Mouse (Mus musculus) ovary, postnatal 14 days (tissue): ENCODE measurements around the gene Ssbp4.

Experiments
- DNase-seq: peaks from one replicate; pipeline ENCODE4 v3.0.0; 2022; ENCODE audit warnings: low spot score

The Ssbp4 gene

DNA sequence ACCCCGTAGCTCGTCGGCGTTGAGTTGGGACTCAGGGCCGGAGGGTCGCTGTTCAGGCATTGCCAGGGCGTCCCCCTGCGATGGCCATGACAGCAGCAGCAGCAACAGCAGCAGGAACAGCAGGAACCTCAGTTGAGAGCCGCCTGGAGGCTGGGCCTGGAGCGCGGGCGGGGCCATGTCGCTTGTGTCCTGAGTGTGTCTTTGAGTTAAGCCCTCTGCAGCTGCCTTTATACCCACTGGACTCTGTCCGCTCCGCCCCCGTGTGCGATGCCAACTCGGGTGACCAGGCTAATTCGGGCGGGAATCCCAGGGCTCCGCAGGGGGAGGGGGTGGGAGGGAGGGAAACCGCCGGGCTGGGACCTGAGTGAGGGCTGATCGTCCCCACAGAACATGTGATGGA, 22.8 kb upstream of the Ssbp4 start:
- DNase-seq: no peak

DNA sequence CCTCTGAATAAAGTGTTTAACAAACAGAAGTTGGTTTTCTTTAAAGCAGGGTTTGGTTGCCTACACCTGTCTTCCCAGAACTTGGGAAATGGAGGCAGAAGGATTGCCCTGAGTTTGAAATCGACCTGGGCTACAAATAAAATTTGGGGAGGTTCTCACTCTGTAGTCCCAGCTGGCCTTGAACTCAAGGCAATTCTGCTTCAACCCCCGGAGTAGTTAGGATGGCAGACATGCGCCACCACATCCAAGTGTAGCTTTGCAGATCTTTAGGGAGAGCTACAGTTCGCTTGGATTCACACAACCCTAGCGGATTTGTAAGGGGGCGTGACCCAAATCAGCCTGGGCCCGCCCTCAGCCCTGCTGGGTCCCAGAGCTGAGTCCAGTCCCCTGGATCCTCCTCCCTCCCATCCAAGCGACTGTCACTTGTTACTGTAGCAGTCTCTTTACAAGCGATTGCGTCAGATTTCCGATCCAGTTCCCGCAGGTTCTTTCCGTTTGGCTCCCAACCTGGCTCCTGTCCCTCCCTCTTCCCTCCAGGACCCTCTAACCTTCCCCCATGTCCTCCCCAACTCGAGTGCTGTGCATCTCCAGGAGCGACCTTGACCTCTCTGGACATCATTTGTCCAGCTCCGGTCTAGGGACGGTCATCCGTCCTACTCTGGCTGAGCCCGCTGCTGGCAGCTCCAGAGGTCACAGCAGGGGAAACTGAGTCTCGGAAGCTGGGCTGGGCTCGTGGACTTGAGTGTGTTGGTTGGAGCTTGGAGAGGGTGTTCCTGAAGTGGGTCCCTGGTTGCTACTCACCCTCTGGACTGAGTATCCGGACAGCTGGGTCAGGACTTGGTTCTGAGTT, 22.1 kb upstream of the Ssbp4 start:
- no peak for DNase-seq

- DNase-seq: peak; percentile 91
Observed at GRCm38 (mm10) chr8:70629574-70630531, 21.2 kb upstream of the Ssbp4 start.

DNA sequence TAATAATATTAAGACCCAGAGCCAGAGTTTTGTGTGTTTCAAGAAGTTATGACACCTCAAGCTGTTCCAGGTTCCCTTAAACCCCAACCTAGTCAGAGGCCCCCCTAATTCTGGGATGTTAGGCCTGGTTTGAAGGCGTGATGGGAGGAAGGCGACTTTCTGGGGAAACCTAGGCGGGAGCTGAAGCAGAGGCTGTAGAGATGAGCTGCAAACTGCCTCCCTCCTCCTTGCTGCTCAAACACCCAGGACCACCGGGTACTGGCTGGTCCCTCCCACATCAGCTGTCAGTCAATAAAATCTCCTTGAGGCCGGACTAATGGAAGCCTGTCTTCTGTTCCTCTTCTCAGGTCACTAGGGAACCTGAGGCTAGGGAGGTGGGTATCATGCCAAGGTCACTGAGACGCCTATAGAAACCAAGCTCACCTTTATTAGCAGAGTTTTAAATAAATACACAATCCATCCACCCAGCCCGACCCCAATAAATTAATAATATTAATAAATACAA, 20.4 kb upstream of the Ssbp4 start:
- no peak for DNase-seq

GRCm38 (mm10) chr8:70627041-70627440, 18.4 kb upstream of the Ssbp4 start:
- no peak for DNase-seq

GRCm38 (mm10) chr8:70625104-70625503, 16.4 kb upstream of the Ssbp4 start:
- DNase-seq: no peak

- DNase-seq: no peak
Observed at GRCm38 (mm10) chr8:70622220-70622619, 13.5 kb upstream of the Ssbp4 start.

DNA sequence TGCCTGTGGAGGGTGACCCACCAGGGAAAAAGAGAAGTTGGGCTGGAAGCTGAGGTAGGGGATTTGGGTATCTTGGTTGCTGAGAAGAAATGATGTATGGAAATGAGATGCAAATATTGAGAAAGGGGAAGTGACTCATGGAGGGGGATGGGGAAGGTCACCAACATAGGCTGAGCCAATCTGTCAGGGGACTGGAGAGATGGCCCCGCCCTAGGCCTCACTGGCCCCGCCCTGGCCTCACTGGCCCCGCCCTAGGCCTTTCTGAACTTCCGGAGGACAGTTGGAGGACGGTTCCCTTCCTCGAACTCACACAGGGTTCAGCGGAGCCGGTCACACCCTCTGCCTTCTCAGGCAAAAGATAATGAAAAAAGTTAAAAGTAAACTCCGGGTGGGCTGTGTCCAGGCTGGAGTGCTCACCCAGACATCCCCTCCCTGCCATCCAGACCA, 10.2 kb upstream of the Ssbp4 start:
- DNase-seq: no peak

- DNase-seq: no peak
Observed at GRCm38 (mm10) chr8:70617985-70618384, 9.3 kb upstream of the Ssbp4 start.

- DNase-seq: no peak
Observed at GRCm38 (mm10) chr8:70616645-70617044, 8.0 kb upstream of the Ssbp4 start.

DNA sequence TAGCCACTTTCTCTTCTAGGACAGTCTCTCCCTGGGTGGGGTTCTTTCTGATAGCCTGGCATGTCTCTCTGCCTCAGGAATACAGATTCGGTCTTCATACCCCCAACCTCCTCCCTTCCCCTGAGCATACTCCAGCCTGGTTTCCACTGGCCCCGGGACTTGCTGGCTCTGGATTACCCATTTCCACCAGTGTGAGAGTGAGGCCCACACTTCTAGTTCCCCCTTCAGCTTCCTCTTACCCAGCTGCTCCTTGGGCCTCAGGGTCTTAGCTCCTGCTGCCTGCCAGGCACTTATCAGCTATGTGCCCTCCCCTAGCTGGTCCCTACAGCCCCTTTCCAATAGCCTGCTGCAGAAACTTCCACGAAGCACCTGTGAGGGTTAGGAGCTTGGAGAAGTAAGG, 7.2 kb upstream of the Ssbp4 start, which contains the start of gene Lrrc25:
Lrrc25 (plus strand) TSS at position 262 of the 400 bp plus-strand sequence.
- DNase-seq: no peak

DNA sequence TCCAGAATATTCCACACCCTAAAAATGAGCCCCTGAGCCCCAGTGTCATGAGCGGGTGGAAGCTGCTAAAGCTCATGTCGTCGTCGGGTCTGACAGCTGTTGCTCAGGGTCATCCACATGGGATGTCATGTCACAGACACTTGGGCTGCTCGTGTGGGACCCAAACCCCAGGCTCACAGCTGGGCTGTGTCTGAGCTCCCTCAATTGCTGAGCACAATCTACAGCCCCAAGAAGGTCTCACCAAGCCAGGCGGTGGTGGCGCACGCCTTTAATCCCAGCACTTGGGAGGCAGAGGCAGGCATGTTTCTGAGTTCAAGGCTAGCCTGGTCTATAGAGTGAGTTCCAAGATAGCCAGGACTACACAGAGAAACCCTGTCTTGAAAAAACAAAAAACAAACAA, 6.6 kb upstream of the Ssbp4 start:
- DNase-seq: no peak

GRCm38 (mm10) chr8:70614469-70614868, 5.8 kb upstream of the Ssbp4 start:
- no peak for DNase-seq

DNA sequence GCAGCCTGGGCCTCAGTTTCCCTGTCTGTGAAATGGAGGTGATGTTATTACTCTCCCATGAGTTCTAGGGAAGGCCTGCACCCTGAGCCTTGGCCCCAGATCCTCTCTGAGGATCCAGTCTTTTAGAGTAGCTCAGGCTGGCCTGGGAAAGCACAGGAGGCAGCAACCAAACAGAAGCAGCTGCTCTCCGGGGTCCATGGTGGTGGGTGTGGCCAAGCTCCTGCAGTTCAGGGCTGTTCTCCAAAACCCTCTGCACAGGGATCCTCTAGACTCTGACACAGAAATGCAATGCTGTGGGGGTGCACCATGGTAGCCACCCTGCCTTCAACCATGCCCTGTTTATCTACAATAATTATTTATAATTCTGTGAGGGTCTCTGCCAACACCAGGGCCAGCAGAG, 5.1 kb upstream of the Ssbp4 start:
- no peak for DNase-seq

DNA sequence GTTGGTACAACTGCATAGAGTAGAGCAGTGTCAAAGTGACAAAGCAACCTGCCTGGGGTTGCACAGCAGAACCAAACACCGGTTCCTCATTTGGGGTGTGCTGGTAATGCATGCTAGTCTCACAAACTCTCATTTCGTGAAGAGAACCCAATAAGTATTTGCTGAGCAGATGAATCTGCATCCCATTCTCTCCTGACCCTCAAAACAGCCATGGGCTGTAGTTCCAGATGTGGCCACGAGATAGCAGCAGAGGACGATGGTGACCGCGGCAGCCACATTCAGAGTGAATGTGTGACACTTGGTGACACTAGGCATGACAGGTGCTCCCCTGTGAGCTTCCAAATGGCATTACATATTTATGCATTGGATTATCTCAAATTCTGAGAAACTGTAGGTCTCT, 3.2 kb upstream of the Ssbp4 start:
- peak; percentile 88 for DNase-seq

GRCm38 (mm10) chr8:70610796-70611771, 2.4 kb upstream of the Ssbp4 start:
- DNase-seq: peak; percentile 86

DNA sequence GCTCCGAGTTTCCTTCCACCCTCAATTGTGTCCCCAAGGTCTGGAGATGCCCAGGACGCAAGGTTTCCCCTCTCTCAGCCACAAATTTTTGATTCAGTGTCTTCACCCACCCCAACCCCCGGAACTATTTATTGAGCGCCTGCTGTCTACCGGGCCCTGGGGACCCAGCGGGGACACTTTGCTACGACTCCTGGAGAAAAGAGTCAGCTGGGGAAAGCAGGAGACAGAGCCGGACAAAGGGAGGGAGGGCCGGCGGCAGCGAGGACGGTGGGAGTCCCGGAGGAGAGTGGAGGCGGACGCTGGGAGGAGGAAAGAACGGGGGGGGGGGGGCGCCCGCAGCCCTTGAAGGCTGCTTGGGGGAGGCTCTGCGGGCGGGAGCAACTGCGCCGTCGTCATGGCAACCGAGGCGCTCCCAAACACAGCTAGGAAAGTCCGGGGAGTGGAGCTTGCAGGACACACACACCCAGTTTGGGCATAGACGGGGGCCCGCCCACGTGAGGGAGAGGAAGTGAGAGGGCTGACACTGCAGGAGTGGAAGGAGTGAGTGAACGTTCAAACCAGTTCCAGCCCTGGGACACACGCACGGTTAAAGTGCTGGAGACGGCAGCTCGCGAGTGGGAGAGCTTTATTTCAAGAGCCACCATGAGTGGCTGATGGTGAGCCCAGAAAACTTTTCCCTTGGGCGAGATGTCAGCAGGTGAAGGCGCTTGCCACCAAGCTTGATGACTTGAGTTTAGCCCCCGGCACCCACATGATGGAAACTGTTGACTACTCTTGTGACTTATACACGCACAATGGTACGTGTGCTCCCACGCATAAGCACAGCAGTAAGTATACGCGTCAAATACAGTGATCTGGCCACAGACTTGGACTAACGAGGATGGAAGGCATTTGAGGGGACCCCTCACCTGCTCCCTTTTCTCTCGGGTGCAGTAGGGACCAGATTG, 1.4 kb upstream of the Ssbp4 start:
- peak; percentile 75 for DNase-seq

DNA sequence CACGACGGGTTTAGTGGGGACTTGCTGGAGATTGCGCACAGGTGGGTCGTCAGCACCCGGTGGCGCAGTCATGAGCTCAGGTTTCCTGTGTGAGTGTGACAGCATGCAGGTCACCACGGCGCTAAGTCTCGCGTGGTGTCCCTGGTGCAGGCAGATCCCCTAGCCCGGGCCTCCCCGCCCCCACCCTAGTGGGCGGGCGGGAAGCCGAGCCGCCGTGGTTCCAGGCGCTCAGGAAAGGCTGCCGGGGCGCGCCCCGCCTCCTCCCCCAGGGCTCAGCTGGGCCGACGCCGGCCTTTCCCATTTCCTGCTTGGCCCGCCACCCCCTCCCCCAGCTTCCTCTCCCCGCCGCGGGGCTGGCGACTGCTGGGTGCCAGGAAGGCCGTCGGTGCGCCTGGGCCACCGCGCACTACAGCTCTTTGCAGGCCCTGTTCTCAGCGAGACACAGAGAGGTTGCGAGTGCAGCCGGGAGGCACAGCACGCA, 736 bp upstream of the Ssbp4 start:
- DNase-seq: peak; percentile 82

DNA sequence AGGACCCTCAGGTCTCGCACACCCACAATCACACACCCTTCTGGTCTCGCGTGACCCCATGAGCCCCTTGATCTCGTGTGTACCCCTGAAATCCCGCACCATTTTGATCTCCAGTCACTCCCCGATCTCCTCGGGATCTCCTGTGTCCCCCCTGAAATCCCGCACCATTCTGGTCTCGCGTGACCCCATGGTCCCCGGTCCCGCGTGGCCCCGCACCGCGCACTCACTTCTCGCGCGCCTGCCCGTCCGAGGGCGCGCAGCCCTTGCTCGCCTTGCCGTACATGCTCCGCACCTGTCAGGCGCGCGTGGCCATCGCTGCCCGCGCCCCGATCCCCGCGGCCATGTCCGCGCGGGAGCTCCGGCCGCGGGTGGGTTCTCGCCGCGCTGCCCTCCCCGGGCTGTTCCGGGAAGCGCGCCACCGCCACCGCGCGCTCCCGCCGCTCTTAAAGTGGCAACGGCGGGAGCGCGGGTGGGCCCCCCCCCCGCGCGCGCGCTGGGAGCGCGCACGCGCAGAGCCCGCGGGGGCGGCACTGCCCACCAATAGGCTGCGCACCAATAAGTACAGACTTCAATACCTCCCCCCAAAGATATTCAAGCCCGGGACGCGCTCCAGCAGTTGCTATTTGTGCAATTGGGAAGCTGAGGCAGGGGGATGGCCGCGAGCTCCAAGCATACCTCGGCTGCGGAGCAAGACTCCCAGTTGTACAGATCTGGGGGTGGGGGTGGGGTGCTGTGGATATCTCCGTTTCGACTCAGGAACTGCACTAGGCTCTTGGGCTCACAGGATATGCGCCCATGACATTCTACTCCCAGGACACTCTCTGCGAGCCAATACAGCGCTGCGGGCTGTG, 549 bp downstream of the Ssbp4 start:
- no peak for DNase-seq
